10 mouse cellular contexts compared by ENCODE assay signal in the genomic region with DNA sequence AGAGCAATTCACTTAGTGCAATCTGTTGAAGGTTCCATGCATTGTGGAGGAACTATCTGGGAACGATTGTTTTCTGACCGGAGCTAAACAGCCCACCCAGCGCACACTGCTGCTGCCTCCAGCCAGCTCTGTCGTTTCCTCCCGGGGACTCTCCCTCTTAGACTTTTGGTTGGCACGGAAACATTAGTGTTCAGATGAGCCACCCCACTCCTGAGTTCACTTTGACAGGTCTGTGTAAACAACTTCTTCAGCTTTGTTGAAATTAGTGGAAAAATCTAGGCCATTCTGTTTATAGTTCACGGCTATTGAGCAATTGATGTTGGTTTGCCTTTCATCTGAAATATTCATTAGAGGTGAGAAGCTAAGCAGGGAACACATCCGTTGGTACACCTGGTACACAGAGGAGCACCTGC. TPM values are rescaled to one million over a fixed set of nuclear protein-coding genes. Genes with fewer than 3 reads are reported as not detected.
A peak's percentile ranks its signal among the peaks of the same experiment; 100 is the strongest.
DNase-seq lines count a peak whose midpoint lies in the region; ATAC-seq lines count a peak whose summit lies in the region.
"Had no signal": no experiment of that assay in that cellular context is flagged by ENCODE, and none has a peak within 500 bp of the region (broad histone marks: within the 10 kb centered on the region; RNA-seq: fewer than 3 reads in every experiment).

No protein-coding gene starts in this region.

- H3K27ac ChIP-seq in embryonic facial prominence, embryonic 13.5 days = peak overlapping the region; percentile 60
- no peak overlapping the region for H3K27ac ChIP-seq in midbrain, embryonic 13.5 days

- H3K9me3 ChIP-seq in embryonic facial prominence, embryonic 13.5 days = no peaks in the 10 kb centered on the region
- H3K9me3 ChIP-seq in midbrain, embryonic 13.5 days = no peaks in the 10 kb centered on the region

- intact Hi-C loops in heart, postnatal 25 days (cut with DNase I) = loop anchor here (5.0 kb wide), 1 partner anchor 46 kb away; no protein-coding TSS in a partner anchor

- no peak for ATAC-seq in embryonic facial prominence, embryonic 13.5 days (ENCODE audit: insufficient number of reproducible peaks, insufficient read depth, low FRiP score, low TSS enrichment, low read depth)
- 0 out of 2 replicates have a peak, but pooled peaks have one; percentile 46 for ATAC-seq in midbrain, embryonic 13.5 days

- H3K9ac ChIP-seq in embryonic facial prominence, embryonic 13.5 days = no peak overlapping the region
- H3K9ac ChIP-seq in midbrain, embryonic 13.5 days (replicated peaks) = no peak overlapping the region

- peak; percentile 90 for DNase-seq in heart, adult 11 months
- DNase-seq in heart, postnatal 25 days (ENCODE audit: low spot score) = no peak
- DNase-seq in kidney, postnatal 14 days = peak; percentile 55
- no peak for DNase-seq in right cerebral cortex, postnatal 14 days
- no peak for DNase-seq in frontal cortex, postnatal 25 days (ENCODE audit: low spot score in 2 of 2)
- no peak for DNase-seq in spleen, adult 18-20 months

- H3K27me3 ChIP-seq in embryonic facial prominence, embryonic 13.5 days = no peaks in the 10 kb centered on the region
- H3K27me3 ChIP-seq in midbrain, embryonic 13.5 days = no peaks in the 10 kb centered on the region
- H3K27me3 ChIP-seq: CH12.LX had no signal

- WGBS in embryonic facial prominence, embryonic 13.5 days = 32% methylated on average over 8 of the region's 8 CpGs
- WGBS in midbrain, embryonic 13.5 days = 16% methylated on average over 8 of the region's 8 CpGs

- peaks cover 37% of the 10 kb centered on the region for H3K4me1 ChIP-seq in embryonic facial prominence, embryonic 13.5 days
- H3K4me1 ChIP-seq in midbrain, embryonic 13.5 days (replicated peaks) = peaks cover 42% of the 10 kb centered on the region

- H3K4me3 ChIP-seq in embryonic facial prominence, embryonic 13.5 days = no peak overlapping the region
- H3K4me3 ChIP-seq in midbrain, embryonic 13.5 days (replicated peaks) = no peak overlapping the region
- H3K4me3 ChIP-seq: myocyte had no signal

- H3K36me3 ChIP-seq in embryonic facial prominence, embryonic 13.5 days = no peaks in the 10 kb centered on the region
- no peaks in the 10 kb centered on the region for H3K36me3 ChIP-seq in midbrain, embryonic 13.5 days

- no peak overlapping the region for H3K4me2 ChIP-seq in embryonic facial prominence, embryonic 13.5 days
- no peak overlapping the region for H3K4me2 ChIP-seq in midbrain, embryonic 13.5 days (replicated peaks)

RNA-seq across cellular contexts. Expression of a gene that starts 53.0 kb away (rescaled TPM):
- total RNA-seq in heart, postnatal 25 days (2021) = 100 to 1,000 TPM; 210 to 274 TPM
- 106 and 115 TPM in 2 replicates for polyA plus RNA-seq in embryonic facial prominence, embryonic 13.5 days (2015; fragmentation: Nextera tagmentation; extraction: Ambion mirVana)
- polyA plus RNA-seq in midbrain, embryonic 13.5 days (2015; fragmentation: Nextera tagmentation; extraction: Ambion mirVana) = 37.4 and 41.9 TPM in 2 replicates

Comparison
In these comparisons a context has a peak if more than half of its experiments do, and no peak if none do; other contexts are left out.
1. DNase-seq: peak in heart, adult 11 months (single experiment) and kidney, postnatal 14 days (single experiment); none in heart, postnatal 25 days (single experiment), right cerebral cortex, postnatal 14 days (single experiment), frontal cortex, postnatal 25 days (0 of 2) and spleen, adult 18-20 months (0 of 2).